Comparison of ENCODE assay signal across 24 mouse cellular contexts in the genomic region with DNA sequence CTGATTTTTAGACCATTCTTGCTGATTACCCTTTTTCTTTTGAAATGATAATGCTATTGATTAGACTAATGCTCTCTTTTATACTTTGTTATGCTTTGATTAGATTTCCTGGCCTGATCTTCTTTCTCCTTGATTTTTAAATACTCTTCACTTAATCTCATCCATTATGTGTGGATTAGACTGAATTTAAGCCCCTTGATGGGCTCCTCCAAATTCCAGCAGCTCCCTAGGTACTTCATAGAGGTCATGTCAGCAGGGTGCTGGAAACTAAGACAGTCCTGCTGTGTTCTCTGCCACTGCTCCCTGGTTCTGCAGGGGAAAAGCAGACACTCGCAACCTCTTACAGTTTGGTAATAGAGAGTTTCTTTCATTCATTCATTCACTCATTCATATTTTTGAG.
"Had no signal": no experiment of that assay in that cellular context is flagged by ENCODE, and none has a peak within 500 bp of the region (broad histone marks: within the 10 kb centered on the region; RNA-seq: fewer than 3 reads in every experiment).

No protein-coding gene starts in this region.

- H3K27ac ChIP-seq: heart, embryonic 10.5 days; hindbrain, embryonic 13.5 days; hindbrain, embryonic 15.5 days; hindbrain, postnatal 0 days; kidney, embryonic 15.5 days; kidney, postnatal 0 days; limb, embryonic 10.5 days; limb, embryonic 12.5 days; liver, embryonic 13.5 days; liver, embryonic 15.5 days had no signal

- DNase-seq: gastrocnemius, postnatal 14 days; gastrocnemius, postnatal 36 days; heart, adult 18-20 months; heart, postnatal 10 days; heart, postnatal 36 days; kidney, adult 11 months; kidney, adult 2 months; kidney, adult 9 months; kidney, postnatal 14 days; kidney, postnatal 36 days; layer of hippocampus, adult 9-11 months; layer of hippocampus, postnatal 36 days; liver; liver, embryonic 13.5 days had no signal

- H3K4me3 ChIP-seq: heart, embryonic 10.5 days; heart, embryonic 12.5 days; hindbrain, embryonic 13.5 days; hindbrain, embryonic 15.5 days; kidney, embryonic 15.5 days; limb, embryonic 10.5 days; limb, embryonic 12.5 days; liver, embryonic 13.5 days; liver, embryonic 15.5 days had no signal
